Mouse (Mus musculus) C2C12 (cell line): ENCODE results near the gene Gm11444. TPM values are rescaled to one million over a fixed set of nuclear protein-coding genes. Genes with fewer than 3 reads are reported as not detected.
A peak's percentile ranks its signal among the peaks of the same experiment; 100 is the strongest.

ENCODE experiments used
- H3K27me3 ChIP-seq: one replicate; pipeline ENCODE4 v1.6.1; 2011; ENCODE audit not compliant: control insufficient read depth, insufficient read depth, insufficient read length
- H3K36me3 ChIP-seq: one replicate; pipeline ENCODE4 v1.6.1; 2011; ENCODE audit not compliant: control insufficient read depth, insufficient read depth
- H3K4me3 ChIP-seq: one replicate; pipeline ENCODE4 v1.5.1; 2011; ENCODE audit warnings: mild to moderate bottlenecking, control low read depth; ENCODE audit not compliant: poor library complexity, insufficient read depth, severe bottlenecking
- H3K79me2 ChIP-seq: one replicate; pipeline ENCODE4 v1.6.1; 2011; ENCODE audit not compliant: control insufficient read depth, insufficient read depth
- H3K79me3 ChIP-seq: one replicate; pipeline ENCODE4 v1.6.1; 2011; ENCODE audit warnings: low read depth, control low read depth
- H3ac ChIP-seq: one replicate; pipeline ENCODE3; 2011; ENCODE audit warnings: low read depth; ENCODE audit not compliant: control insufficient read depth, insufficient read length
- CEBPB ChIP-seq: IDR thresholded peaks from one replicate; pipeline ENCODE4 v1.6.1; 2011; ENCODE audit warnings: low read depth, mild to moderate bottlenecking, control low read depth, moderate library complexity
- CTCF ChIP-seq: IDR thresholded peaks from one replicate; pipeline ENCODE4 v1.5.1; 2011; ENCODE audit not compliant: control insufficient read depth, insufficient read depth, insufficient read length
- FOSL1 ChIP-seq: IDR thresholded peaks from one replicate; pipeline ENCODE4 v1.8.0; 2011; ENCODE audit warnings: mild to moderate bottlenecking, low read length; ENCODE audit not compliant: poor library complexity, insufficient read depth, severe bottlenecking
- MAX ChIP-seq: IDR thresholded peaks from one replicate; pipeline ENCODE4 v1.6.1; 2011; ENCODE audit warnings: mild to moderate bottlenecking, control low read depth
- MYOD1 ChIP-seq: IDR thresholded peaks from one replicate; pipeline ENCODE4 v1.6.1; 2011; ENCODE audit warnings: low read depth; ENCODE audit not compliant: control insufficient read depth, insufficient read length
- MYOG ChIP-seq: IDR thresholded peaks from one replicate; pipeline ENCODE4 v1.6.1; 2011; ENCODE audit not compliant: control insufficient read depth, insufficient read length; ENCODE audit errors: extremely low read depth
- USF1 ChIP-seq: IDR thresholded peaks from one replicate; pipeline ENCODE4 v1.6.1; 2011; ENCODE audit warnings: low read depth, mild to moderate bottlenecking, control low read depth, moderate library complexity
- polyA plus RNA-seq: library from polyadenylated mRNA; unstranded; fragments of >200 nt; fragmentation: generic; extraction: Trizol; gene quantifications from one replicate; pipeline ENCODE4 v1.2.1, GENCODE M21; 2012; ENCODE audit warnings: missing spikeins

The Gm11444 gene
- polyA plus RNA-seq, 1 experiment = not detected

GRCm38 (mm10) chr11:85833081-85833521, 17.0 kb downstream of the Gm11444 start:
- Histone ChIP-seq H3K79me2 (no peaks in the 10 kb centered on the region), H3K36me3 (no peaks in the 10 kb centered on the region), H3K79me3 (no peaks in the 10 kb centered on the region), H3ac (peak overlapping the region; percentile 31), H3K4me3 (peak overlapping the region; percentile 14), H3K27me3 (peaks cover 22% of the 10 kb centered on the region)
- no peak for TF ChIP-seq MAX
- no peak for TF ChIP-seq USF1
- no peak for TF ChIP-seq MYOG
- no peak for TF ChIP-seq FOSL1
- TF ChIP-seq MYOD1 = no peak
- TF ChIP-seq CTCF = no peak
- no peak for TF ChIP-seq CEBPB

- TF ChIP-seq CEBPB (no peak), USF1 (no peak), MAX (no peak), CTCF (no peak), FOSL1 (no peak), MYOD1 (no peak)
- Histone ChIP-seq H3K4me3 (peak within 1 kb of the TSS; percentile 14), H3K27me3 (peaks cover 22% of the 10 kb centered on the region), H3ac (peak within 1 kb of the TSS; percentile 31), H3K36me3 (no peaks in the 10 kb centered on the region), H3K79me3 (no peaks in the 10 kb centered on the region), H3K79me2 (no peaks in the 10 kb centered on the region)
Observed at GRCm38 (mm10) chr11:85832231-85832924, 17.8 kb downstream of the Gm11444 start, which contains the start of gene Tbx2. Tbx2 (plus strand) TSS chr11:85832551.

GRCm38 (mm10) chr11:85831656-85832230, 18.4 kb downstream of the Gm11444 start:
- no peaks in the 10 kb centered on the region for H3K79me2 ChIP-seq
- H3K79me3 ChIP-seq = no peaks in the 10 kb centered on the region
- H3K36me3 ChIP-seq = no peaks in the 10 kb centered on the region
- no peak overlapping the region for H3ac ChIP-seq
- H3K4me3 ChIP-seq = no peak overlapping the region
- peaks cover 22% of the 10 kb centered on the region for H3K27me3 ChIP-seq
- TF ChIP-seq MYOG (no peak), FOSL1 (no peak), MAX (no peak), MYOD1 (no peak), USF1 (no peak), CEBPB (no peak), CTCF (no peak)

GRCm38 (mm10) chr11:85830901-85831341, 19.2 kb downstream of the Gm11444 start:
- H3K27me3 ChIP-seq = peaks cover 22% of the 10 kb centered on the region
- H3ac ChIP-seq = no peak overlapping the region
- no peak overlapping the region for H3K4me3 ChIP-seq
- H3K36me3 ChIP-seq = no peaks in the 10 kb centered on the region
- TF ChIP-seq MYOG = no peak
- TF ChIP-seq CTCF = no peak
- TF ChIP-seq USF1 = no peak
- H3K79me2 ChIP-seq = no peaks in the 10 kb centered on the region
- no peaks in the 10 kb centered on the region for H3K79me3 ChIP-seq

- no peak for TF ChIP-seq MYOG
- TF ChIP-seq MAX = no peak
- TF ChIP-seq CEBPB = no peak
- TF ChIP-seq USF1 = no peak
- no peak for TF ChIP-seq MYOD1
- TF ChIP-seq CTCF = no peak
- no peak for TF ChIP-seq FOSL1
- Histone ChIP-seq H3K79me3 (no peaks in the 10 kb centered on the region), H3ac (no peak overlapping the region), H3K4me3 (no peak overlapping the region), H3K27me3 (peaks cover 22% of the 10 kb centered on the region), H3K79me2 (no peaks in the 10 kb centered on the region), H3K36me3 (no peaks in the 10 kb centered on the region)
Observed at GRCm38 (mm10) chr11:85829520-85830440, 20.4 kb downstream of the Gm11444 start.
